Mouse (Mus musculus): ENCODE data around the gene Lmbrd2. TPM values are rescaled to one million over a fixed set of nuclear protein-coding genes. Genes with fewer than 3 reads are reported as not detected.

Lmbrd2 gene
- polyA plus RNA-seq, 1 experiment, result 12.3 TPM

DNA sequence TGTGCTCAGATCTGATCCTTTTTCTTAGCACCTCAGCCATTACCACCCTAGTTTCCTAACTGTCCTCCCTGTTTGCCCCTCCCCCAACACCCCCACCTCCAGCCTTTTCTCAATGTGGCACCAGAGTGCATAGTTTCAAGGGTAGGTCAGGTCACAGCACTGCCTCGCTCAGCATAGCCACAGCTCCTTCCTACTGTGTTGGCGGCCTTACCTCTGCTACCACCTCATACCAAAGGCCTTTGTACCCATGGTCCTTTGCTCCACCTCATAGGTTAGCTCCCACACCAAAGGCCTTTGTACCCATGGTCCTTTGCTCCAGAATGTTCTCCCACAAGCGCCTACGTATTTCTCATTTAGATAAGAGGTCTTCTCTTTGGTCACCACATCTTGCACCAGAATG, 21.5 kb upstream of the Lmbrd2 start:
- Histone ChIP-seq H3K27me3 (ENCODE audit: control insufficient read depth, insufficient read depth, low read length) (no peaks in the 10 kb centered on the region), H3K36me3 (ENCODE audit: control insufficient read depth, insufficient read depth, low read length) (peaks cover 45% of the 10 kb centered on the region), H3K27ac (ENCODE audit: control insufficient read depth, insufficient read depth, low read length) (no peak overlapping the region), H3K4me1 (replicated peaks; ENCODE audit: control insufficient read depth, insufficient read depth, low read length) (no peaks in the 10 kb centered on the region), H3K4me3 (ENCODE audit: control insufficient read depth, insufficient read depth, low read length) (no peak overlapping the region)
- DNase-seq, result no peak
- 95% methylated on average over 4 of the region's 4 CpGs for WGBS
- TF ChIP-seq POLR2A (IDR thresholded peaks at IDR 0.05; ENCODE audit: control insufficient read depth, extremely low read depth, insufficient read depth, low read length, poor library complexity) (no peak), CTCF (IDR thresholded peaks at IDR 0.05; ENCODE audit: borderline replicate concordance, control insufficient read depth, extremely low read depth, insufficient read depth, low read length, poor library complexity) (no peak)

GRCm38 (mm10) chr15:9120081-9120480, 20.3 kb upstream of the Lmbrd2 start:
- no peaks in the 10 kb centered on the region for H3K4me1 ChIP-seq (replicated peaks; ENCODE audit: control insufficient read depth, insufficient read depth, low read length)
- no peak overlapping the region for H3K4me3 ChIP-seq (ENCODE audit: control insufficient read depth, insufficient read depth, low read length)
- no peak overlapping the region for H3K27ac ChIP-seq (ENCODE audit: control insufficient read depth, insufficient read depth, low read length)
- H3K27me3 ChIP-seq (ENCODE audit: control insufficient read depth, insufficient read depth, low read length), result no peaks in the 10 kb centered on the region
- 97% methylated on average over 2 of the region's 2 CpGs for WGBS
- TF ChIP-seq CTCF (IDR thresholded peaks at IDR 0.05; ENCODE audit: borderline replicate concordance, control insufficient read depth, extremely low read depth, insufficient read depth, low read length, poor library complexity) (no peak), POLR2A (IDR thresholded peaks at IDR 0.05; ENCODE audit: control insufficient read depth, extremely low read depth, insufficient read depth, low read length, poor library complexity) (no peak)
- peak; percentile 36 for DNase-seq
- H3K36me3 ChIP-seq (ENCODE audit: control insufficient read depth, insufficient read depth, low read length), result peaks cover 40% of the 10 kb centered on the region

DNA sequence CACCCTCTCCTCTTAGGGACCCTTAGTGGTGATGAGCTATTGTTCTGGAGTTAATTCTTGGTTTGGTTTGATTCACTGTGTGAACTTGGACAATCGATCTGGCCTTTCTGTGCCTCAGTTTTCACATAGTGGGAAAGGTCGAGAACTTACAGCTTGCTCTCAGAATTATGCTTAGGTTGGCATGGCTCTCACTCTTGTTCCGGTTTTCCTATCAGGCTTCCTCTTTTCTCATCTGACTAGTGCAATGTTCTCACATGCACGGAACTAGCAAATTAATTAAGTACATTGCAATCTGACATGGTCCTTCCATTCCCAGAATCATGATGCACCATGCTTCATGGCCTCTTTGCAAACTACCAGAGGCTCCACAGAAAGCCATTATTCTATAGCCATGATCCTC, 17.4 kb upstream of the Lmbrd2 start:
- Histone ChIP-seq H3K27me3 (ENCODE audit: control insufficient read depth, insufficient read depth, low read length) (no peaks in the 10 kb centered on the region), H3K4me3 (ENCODE audit: control insufficient read depth, insufficient read depth, low read length) (no peak overlapping the region), H3K4me1 (replicated peaks; ENCODE audit: control insufficient read depth, insufficient read depth, low read length) (no peaks in the 10 kb centered on the region), H3K27ac (ENCODE audit: control insufficient read depth, insufficient read depth, low read length) (no peak overlapping the region), H3K36me3 (ENCODE audit: control insufficient read depth, insufficient read depth, low read length) (peaks cover 19% of the 10 kb centered on the region)
- 77% methylated on average over 4 of the region's 4 CpGs for WGBS
- TF ChIP-seq POLR2A (IDR thresholded peaks at IDR 0.05; ENCODE audit: control insufficient read depth, extremely low read depth, insufficient read depth, low read length, poor library complexity), result no peak
- TF ChIP-seq CTCF (IDR thresholded peaks at IDR 0.05; ENCODE audit: borderline replicate concordance, control insufficient read depth, extremely low read depth, insufficient read depth, low read length, poor library complexity), result no peak
- no peak for DNase-seq

- Histone ChIP-seq H3K4me3 (ENCODE audit: control insufficient read depth, insufficient read depth, low read length) (no peak overlapping the region), H3K36me3 (ENCODE audit: control insufficient read depth, insufficient read depth, low read length) (peaks cover 19% of the 10 kb centered on the region), H3K27me3 (ENCODE audit: control insufficient read depth, insufficient read depth, low read length) (no peaks in the 10 kb centered on the region), H3K4me1 (replicated peaks; ENCODE audit: control insufficient read depth, insufficient read depth, low read length) (no peaks in the 10 kb centered on the region), H3K27ac (ENCODE audit: control insufficient read depth, insufficient read depth, low read length) (no peak overlapping the region)
- no peak for TF ChIP-seq CTCF (IDR thresholded peaks at IDR 0.05; ENCODE audit: borderline replicate concordance, control insufficient read depth, extremely low read depth, insufficient read depth, low read length, poor library complexity)
- DNase-seq, result no peak
- WGBS, result 97% methylated on average over 21 of the region's 21 CpGs
Observed at GRCm38 (mm10) chr15:9124856-9125255, 15.5 kb upstream of the Lmbrd2 start.

- Histone ChIP-seq H3K36me3 (ENCODE audit: control insufficient read depth, insufficient read depth, low read length) (peaks cover 22% of the 10 kb centered on the region), H3K4me1 (replicated peaks; ENCODE audit: control insufficient read depth, insufficient read depth, low read length) (no peaks in the 10 kb centered on the region), H3K27ac (ENCODE audit: control insufficient read depth, insufficient read depth, low read length) (no peak overlapping the region), H3K4me3 (ENCODE audit: control insufficient read depth, insufficient read depth, low read length) (no peak overlapping the region), H3K27me3 (ENCODE audit: control insufficient read depth, insufficient read depth, low read length) (no peaks in the 10 kb centered on the region)
- DNase-seq, result no peak
- TF ChIP-seq CTCF (IDR thresholded peaks at IDR 0.05; ENCODE audit: borderline replicate concordance, control insufficient read depth, extremely low read depth, insufficient read depth, low read length, poor library complexity) (no peak), POLR2A (IDR thresholded peaks at IDR 0.05; ENCODE audit: control insufficient read depth, extremely low read depth, insufficient read depth, low read length, poor library complexity) (no peak)
- WGBS, result 94% methylated on average over 7 of the region's 7 CpGs
Observed at GRCm38 (mm10) chr15:9127051-9127791, 13.1 kb upstream of the Lmbrd2 start.

- WGBS, result 92% methylated on average over 9 of the region's 9 CpGs
- no peak overlapping the region for H3K4me3 ChIP-seq (ENCODE audit: control insufficient read depth, insufficient read depth, low read length)
- no peaks in the 10 kb centered on the region for H3K4me1 ChIP-seq (replicated peaks; ENCODE audit: control insufficient read depth, insufficient read depth, low read length)
- DNase-seq, result no peak
- H3K27me3 ChIP-seq (ENCODE audit: control insufficient read depth, insufficient read depth, low read length), result no peaks in the 10 kb centered on the region
- peak overlapping the region; percentile 34; the same call in 1 of the 2 replicates for H3K27ac ChIP-seq (ENCODE audit: control insufficient read depth, insufficient read depth, low read length)
- peaks cover 15% of the 10 kb centered on the region for H3K36me3 ChIP-seq (ENCODE audit: control insufficient read depth, insufficient read depth, low read length)
- no peak for TF ChIP-seq CTCF (IDR thresholded peaks at IDR 0.05; ENCODE audit: borderline replicate concordance, control insufficient read depth, extremely low read depth, insufficient read depth, low read length, poor library complexity)
- no peak for TF ChIP-seq POLR2A (IDR thresholded peaks at IDR 0.05; ENCODE audit: control insufficient read depth, extremely low read depth, insufficient read depth, low read length, poor library complexity)
Observed at GRCm38 (mm10) chr15:9130772-9131498, 9.4 kb upstream of the Lmbrd2 start.

Measured in thymus, adult 2 months (tissue).